Mouse (Mus musculus) myocyte (in vitro differentiated cells): Measurements from ENCODE around the gene Degs1.

Source experiments
- POLR2A ChIP-seq: IDR thresholded peaks from one replicate; pipeline ENCODE4 v1.6.1; 2011; ENCODE audit warnings: low read depth, mild to moderate bottlenecking, control low read depth, moderate library complexity; ENCODE audit not compliant: insufficient read length
- TCF12 ChIP-seq: IDR thresholded peaks from one replicate; pipeline ENCODE4 v1.6.1; 2011; ENCODE audit warnings: mild to moderate bottlenecking, control low read depth; ENCODE audit not compliant: poor library complexity, insufficient read depth, severe bottlenecking

DNA sequence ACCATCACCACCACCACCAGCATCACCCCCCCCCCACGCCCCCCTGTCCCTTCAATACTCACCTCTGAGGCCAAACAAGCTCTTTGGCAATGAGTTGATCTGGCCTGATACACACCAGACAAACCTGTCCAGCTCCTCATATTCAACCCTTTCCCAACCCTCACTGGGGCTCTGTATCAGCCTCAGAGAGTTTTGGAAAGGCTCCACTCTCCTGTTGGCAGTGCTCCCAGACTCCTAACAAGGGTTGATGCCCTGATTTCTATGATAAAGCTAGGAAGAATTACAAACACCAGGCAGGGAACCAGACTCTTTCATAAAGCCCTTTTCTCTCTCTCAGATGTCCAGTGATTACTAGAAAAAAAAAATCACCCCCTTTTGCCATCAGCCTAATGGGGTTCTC is 45.2 kb downstream of the Degs1 start:
- TF ChIP-seq TCF12 (no peak), POLR2A (no peak)
